Mouse (Mus musculus) macrophage (primary cell): ENCODE results near the gene Zfp414. TPM values are rescaled to one million over a fixed set of nuclear protein-coding genes. Genes with fewer than 3 reads are reported as not detected.
"Not testable (repeated sequence)": the region's sequence is repeated elsewhere in the genome, so short reads cannot be mapped to it uniquely, and the experiment has no call there.

Source experiments
- H3K27ac ChIP-seq: fragments of 350-480 bp; formaldehyde crosslinking; 2 replicates; pipeline ENCODE4 v1.9.0; 2021
- H3K36me3 ChIP-seq: fragments of 350-480 bp; formaldehyde crosslinking; 2 replicates; pipeline ENCODE4 v1.9.0; 2021; ENCODE audit errors: inconsistent target
- H3K4me3 ChIP-seq: fragments of 350-480 bp; formaldehyde crosslinking; 2 replicates; pipeline ENCODE4 v1.9.0; 2021; ENCODE audit errors: inconsistent target
- H3K79me2 ChIP-seq: fragments of 350-480 bp; formaldehyde crosslinking; 2 replicates; pipeline ENCODE4 v1.9.0; 2021; ENCODE audit errors: inconsistent target
- WGBS: methylation state at CpG from one replicate; pipeline ENCODE4 v1.1.7; 2026; ENCODE audit warnings: inconsistent platforms; ENCODE audit not compliant: missing documents; 5-methylcytosine and 5-hydroxymethylcytosine counted together
- polyA plus RNA-seq: library from polyadenylated mRNA; stranded (reverse); fragments of 250-400 nt; gene quantifications from 3 replicates; pipeline ENCODE4 v1.2.4, GENCODE M21; 2018; ENCODE audit warnings: inconsistent platforms
- total RNA-seq, 78 experiments: library from RNA; depleted of rRNA; stranded (reverse); fragments of 250-400 nt; gene quantifications; 1 replicate in 9 of 78; 2 replicates in 24 of 78; 3 replicates in 43 of 78; 4 replicates in 2 of 78; pipeline ENCODE4 v1.2.4; 2018; ENCODE audit warnings: inconsistent platforms in 56 of 78

Gene Zfp414
- 10 to 100 TPM in 24 of 26 experiments, 1 to 10 TPM in 2; 6.4 to 64.1 (median 24.9) TPM for total RNA-seq (2018; cell fraction: chromatin; rRNA removed)
- 10 to 100 TPM; 16.1 to 37.5 (median 31.0) TPM for total RNA-seq (2018; cell fraction: cytosol; rRNA removed)
- 10 to 100 TPM; 11.6 to 84.1 (median 23.0) TPM for total RNA-seq (2018; cell fraction: nucleus; rRNA removed)
- polyA plus RNA-seq = 26.9 to 33.2 TPM (median 31.8 TPM) in 3 replicates

- 3% methylated on average over 28 of the region's 35 CpGs for WGBS
- peaks cover 15% of the 10 kb centered on the region for H3K79me2 ChIP-seq
Measured at GRCm38 (mm10) chr17:33628621-33629486, at the start of gene Zfp414. TSS of gene Zfp414 (plus strand) at chr17:33629090.

GRCm38 (mm10) chr17:33584061-33584460, 44.8 kb upstream of the Zfp414 start:
- H3K27ac ChIP-seq = no peak overlapping the region
- H3K36me3 ChIP-seq = peaks cover 88% of the 10 kb centered on the region
- 100% methylated on average over 4 of the region's 4 CpGs for WGBS
- no peak overlapping the region for H3K4me3 ChIP-seq
- H3K79me2 ChIP-seq = peaks cover 8% of the 10 kb centered on the region; the same call in 1 of the 2 replicates

More at GRCm38 (mm10) chr17:33628621-33629486, at the start of gene Zfp414:
- H3K27ac ChIP-seq = peak within 1 kb of the TSS; percentile 75
- peak within 1 kb of the TSS; percentile 46 for H3K4me3 ChIP-seq
- H3K36me3 ChIP-seq = peaks cover 17% of the 10 kb centered on the region; the same call in 1 of the 2 replicates

DNA sequence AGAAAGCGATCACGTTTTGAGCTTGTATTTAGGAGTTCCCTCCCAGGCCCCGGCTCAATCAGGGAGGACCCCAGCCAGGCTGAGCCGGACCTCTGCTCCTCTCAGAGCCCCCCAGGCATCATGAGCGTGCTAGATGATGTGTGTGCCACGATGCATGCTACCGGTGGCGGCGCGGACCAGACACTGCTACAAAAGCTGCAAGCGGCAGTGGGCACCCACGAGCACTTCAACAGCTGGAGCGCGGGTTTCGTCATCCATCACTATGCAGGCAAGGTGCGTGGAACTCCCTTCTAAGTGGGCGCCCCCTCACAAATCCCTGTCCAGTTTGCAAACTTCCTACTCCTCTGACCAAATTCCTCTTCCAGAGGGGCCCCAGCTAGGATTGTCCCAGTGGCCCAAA, 42.9 kb upstream of the Zfp414 start:
- H3K79me2 ChIP-seq = no peaks in the 10 kb centered on the region
- WGBS = 89% methylated on average over 15 of the region's 17 CpGs
- H3K4me3 ChIP-seq = no peak overlapping the region
- no peak overlapping the region for H3K27ac ChIP-seq
- H3K36me3 ChIP-seq = peaks cover 88% of the 10 kb centered on the region

- Histone ChIP-seq H3K36me3 (peaks cover 98% of the 10 kb centered on the region), H3K27ac (no peak overlapping the region), H3K79me2 (no peaks in the 10 kb centered on the region), H3K4me3 (no peak overlapping the region)
Measured at GRCm38 (mm10) chr17:33597271-33597670, 31.6 kb upstream of the Zfp414 start.

DNA sequence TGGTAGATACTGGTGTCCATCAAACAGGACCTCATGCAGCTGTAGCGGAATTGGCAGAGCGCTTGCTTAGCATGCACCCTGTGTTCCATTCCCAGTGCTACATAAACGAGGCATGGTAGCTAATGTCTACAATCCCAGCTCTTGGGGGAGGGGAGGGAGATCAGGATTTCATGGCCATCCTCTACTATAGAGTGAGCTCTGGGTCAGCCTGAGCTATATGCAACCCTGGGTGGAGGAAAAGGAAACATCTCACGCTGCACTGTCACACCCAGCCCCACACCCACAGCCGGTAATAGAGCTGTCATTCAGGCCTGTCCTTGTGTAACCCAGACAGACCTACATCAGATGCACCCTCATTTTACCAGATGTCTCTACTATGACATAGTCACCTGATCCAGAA, 30.4 kb upstream of the Zfp414 start:
- 92% methylated on average over 5 of the region's 5 CpGs for WGBS
- Histone ChIP-seq H3K36me3 (peaks cover 97% of the 10 kb centered on the region), H3K4me3 (no peak overlapping the region), H3K27ac (no peak overlapping the region), H3K79me2 (no peaks in the 10 kb centered on the region)

GRCm38 (mm10) chr17:33599836-33600475, 28.9 kb upstream of the Zfp414 start:
- no peaks in the 10 kb centered on the region for H3K79me2 ChIP-seq
- peaks cover 96% of the 10 kb centered on the region for H3K36me3 ChIP-seq
- H3K27ac ChIP-seq = no peak overlapping the region
- no peak overlapping the region for H3K4me3 ChIP-seq
- 94% methylated on average over 8 of the region's 8 CpGs for WGBS

DNA sequence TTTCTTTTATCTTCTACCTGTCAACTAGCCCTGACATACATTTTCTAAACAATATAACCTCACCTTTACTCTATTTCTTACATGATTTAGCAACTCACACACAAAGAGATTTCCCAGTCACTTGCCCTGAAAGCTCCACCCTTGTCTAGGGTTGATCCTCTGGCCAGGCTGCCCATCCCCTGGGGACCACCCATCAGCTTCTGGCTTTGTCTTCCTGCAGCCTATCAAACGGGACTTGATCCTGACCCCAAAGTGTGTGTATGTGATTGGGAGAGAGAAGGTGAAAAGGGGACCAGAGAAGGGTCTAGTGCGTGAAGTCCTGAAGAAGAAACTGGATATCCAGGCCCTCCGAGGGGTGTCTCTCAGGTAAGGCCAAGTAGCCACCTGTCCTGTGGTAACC, 28.1 kb upstream of the Zfp414 start:
- Histone ChIP-seq H3K27ac (no peak overlapping the region), H3K4me3 (no peak overlapping the region), H3K79me2 (no peaks in the 10 kb centered on the region), H3K36me3 (peaks cover 96% of the 10 kb centered on the region)
- 92% methylated on average over 3 of the region's 3 CpGs for WGBS

DNA sequence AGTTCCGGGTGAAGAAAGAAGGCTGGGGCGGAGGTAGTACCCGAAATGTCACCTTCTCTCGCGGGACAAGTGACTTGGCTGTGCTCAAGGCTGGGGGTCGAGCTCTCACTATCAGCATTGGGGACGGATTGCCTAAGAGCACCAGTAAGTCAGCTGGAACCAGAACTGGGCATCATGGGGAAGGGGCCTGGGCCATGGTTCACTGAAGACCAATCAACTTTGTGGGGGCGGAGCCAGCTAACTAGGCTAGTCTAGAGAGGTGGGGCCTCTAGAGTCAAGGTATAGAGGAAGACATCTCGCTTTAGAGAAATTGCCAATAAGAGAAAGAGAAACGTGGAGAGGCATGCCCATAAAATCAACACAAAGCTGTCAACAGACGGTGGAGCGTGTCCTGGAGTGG, 26.9 kb upstream of the Zfp414 start:
- Histone ChIP-seq H3K36me3 (peaks cover 96% of the 10 kb centered on the region), H3K4me3 (no peak overlapping the region), H3K79me2 (no peaks in the 10 kb centered on the region), H3K27ac (no peak overlapping the region)
- 96% methylated on average over 11 of the region's 12 CpGs for WGBS

DNA sequence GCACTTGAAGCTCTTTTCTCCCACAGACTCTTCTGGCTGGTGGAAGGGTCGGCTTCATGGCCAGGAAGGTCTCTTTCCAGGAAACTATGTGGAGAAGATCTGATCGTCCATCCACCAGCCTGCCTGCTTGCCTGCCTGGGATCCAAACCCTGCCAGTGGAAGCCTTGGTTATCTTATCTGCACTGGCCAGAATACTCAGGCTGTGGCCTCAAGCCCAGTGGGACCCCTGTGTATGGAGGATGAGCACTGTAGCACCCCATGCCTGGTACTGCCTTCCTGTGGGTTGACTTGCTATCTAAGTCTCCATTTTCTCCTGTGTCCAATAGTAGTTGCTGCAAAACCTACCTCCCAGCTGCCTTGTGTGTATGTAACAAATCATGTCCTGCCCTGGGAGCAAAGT, 21.6 kb upstream of the Zfp414 start:
- WGBS = 100% methylated on average over 2 of the region's 2 CpGs
- H3K79me2 ChIP-seq = no peaks in the 10 kb centered on the region
- H3K36me3 ChIP-seq = peaks cover 50% of the 10 kb centered on the region
- H3K27ac ChIP-seq = no peak overlapping the region
- H3K4me3 ChIP-seq = no peak overlapping the region

- WGBS = 74% methylated on average over 3 of the region's 7 CpGs
- Histone ChIP-seq H3K27ac (no peak overlapping the region), H3K36me3 (peaks cover 28% of the 10 kb centered on the region), H3K79me2 (no peaks in the 10 kb centered on the region), H3K4me3 (no peak overlapping the region)
Measured at GRCm38 (mm10) chr17:33610548-33610947, 18.3 kb upstream of the Zfp414 start.

DNA sequence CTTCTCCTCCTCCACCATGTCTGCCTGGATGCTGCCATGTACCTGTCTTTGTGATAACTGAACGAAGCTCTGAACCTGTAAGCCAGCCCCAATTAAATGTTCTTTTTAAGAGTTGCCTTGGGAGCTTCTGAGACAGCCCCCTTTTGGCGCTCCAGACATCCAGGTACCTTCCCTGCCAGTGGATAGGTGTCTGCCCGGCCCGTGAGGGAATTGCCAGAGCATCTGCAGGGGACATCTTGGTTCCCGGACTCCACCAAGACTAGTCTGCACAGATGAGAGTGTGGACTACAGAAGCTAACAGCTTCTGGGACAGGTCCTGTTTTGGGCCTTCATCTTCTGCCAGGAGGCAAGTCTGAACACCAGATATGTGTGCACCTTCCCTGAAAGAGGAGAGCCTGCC, 15.2 kb upstream of the Zfp414 start:
- not testable (repeated sequence) for H3K27ac ChIP-seq, H3K4me3 ChIP-seq, H3K79me2 ChIP-seq, H3K36me3 ChIP-seq
- WGBS = 100% methylated on average over 5 of the region's 5 CpGs

DNA sequence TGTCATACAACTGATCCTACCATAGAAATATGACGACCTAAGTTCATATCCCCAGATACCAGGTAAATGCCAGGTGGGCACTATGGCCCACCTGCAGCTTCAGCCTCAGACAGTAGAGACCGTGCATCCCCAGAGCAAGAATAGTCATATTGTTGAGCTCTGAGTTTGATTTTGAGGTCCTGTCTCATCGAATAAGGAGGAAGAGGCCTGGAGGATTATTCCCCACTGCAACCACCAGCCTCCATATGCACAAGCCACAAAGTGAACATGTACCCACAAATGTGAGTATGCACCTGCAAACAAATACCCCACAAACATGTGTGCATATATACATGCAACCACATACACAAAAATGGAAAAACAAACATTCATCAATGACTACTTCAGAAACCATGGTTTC, 1.6 kb upstream of the Zfp414 start:
- Histone ChIP-seq H3K36me3 (peaks cover 17% of the 10 kb centered on the region; the same call in 1 of the 2 replicates), H3K79me2 (peaks cover 15% of the 10 kb centered on the region), H3K4me3 (no peak overlapping the region), H3K27ac (no peak overlapping the region)
- 95% methylated on average over 3 of the region's 3 CpGs for WGBS

DNA sequence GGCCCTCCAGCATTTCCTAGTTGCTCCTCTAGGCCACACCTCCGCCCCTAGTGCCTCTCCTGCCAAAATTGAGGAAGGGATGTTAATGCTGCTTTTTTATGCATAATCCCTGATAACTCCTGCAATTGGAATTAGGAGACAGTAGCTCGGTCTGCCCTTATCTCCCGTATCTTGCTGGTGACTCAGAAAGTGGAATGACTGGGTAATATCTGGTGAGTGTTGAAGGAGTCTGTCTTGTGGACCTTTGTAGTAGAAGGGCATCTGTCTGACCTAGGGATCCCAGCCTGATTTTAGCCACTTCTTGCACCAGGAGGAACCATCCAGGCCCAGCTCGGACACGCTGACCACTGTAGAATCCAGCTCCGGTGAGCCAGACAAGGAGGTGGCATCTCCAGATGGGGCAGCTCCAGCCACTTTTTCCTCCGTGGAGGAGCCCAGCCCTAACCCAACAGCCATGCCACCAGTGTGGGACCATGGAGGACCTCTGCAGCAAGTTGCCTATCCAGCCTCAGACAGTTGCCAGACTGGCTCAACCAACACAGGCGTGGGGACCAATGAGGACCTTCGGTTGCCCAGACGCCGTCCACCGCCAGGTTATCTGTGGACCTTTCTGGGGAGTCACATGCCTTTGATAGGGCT, 716 bp downstream of the Zfp414 start:
- peaks cover 17% of the 10 kb centered on the region; the same call in 1 of the 2 replicates for H3K36me3 ChIP-seq
- H3K4me3 ChIP-seq = peak overlapping the region; percentile 46
- H3K27ac ChIP-seq = peak overlapping the region; percentile 75
- WGBS = 58% methylated on average over 10 of the region's 12 CpGs
- H3K79me2 ChIP-seq = peaks cover 15% of the 10 kb centered on the region

GRCm38 (mm10) chr17:33630171-33630895, 1.4 kb downstream of the Zfp414 start:
- 90% methylated on average over 13 of the region's 13 CpGs for WGBS
- H3K36me3 ChIP-seq = peaks cover 17% of the 10 kb centered on the region; the same call in 1 of the 2 replicates
- peaks cover 15% of the 10 kb centered on the region for H3K79me2 ChIP-seq
- H3K27ac ChIP-seq = peak overlapping the region; percentile 75
- H3K4me3 ChIP-seq = peak overlapping the region; percentile 46; the same call in 1 of the 2 replicates
